Mouse (Mus musculus) heart, postnatal 25 days (tissue): ENCODE results near the gene Nme1. TPM values are rescaled to one million over a fixed set of nuclear protein-coding genes. Genes with fewer than 3 reads are reported as not detected.
A peak's percentile ranks its signal among the peaks of the same experiment; 100 is the strongest.

ENCODE experiments used
- DNase-seq: peaks from one replicate; pipeline ENCODE4 v3.0.0; 2022; ENCODE audit warnings: low spot score
- intact Hi-C: fragments of 180-260 bp; cut with DNase I; formaldehyde crosslinking; loops from one replicate; pipeline ENCODE4 v1.15.1; 2025
- total RNA-seq, 2 experiments: library from RNA; stranded (reverse); gene quantifications; 2 replicates each; pipeline ENCODE4 v1.2.3; 2021

Gene Nme1
- total RNA-seq, result 10 to 100 TPM; 12.9 to 15.5 TPM

GRCm38 (mm10) chr11:93968005-93968847 is at the start of gene Nme1, which contains the start of gene Gm20390:
Gene Nme1, minus strand, starts transcription at chr11:93968521.
Gene Gm20390, minus strand, starts transcription at chr11:93968293.
- peak; percentile 91 for DNase-seq
- intact Hi-C loops, result loop anchor here (1.0 to 5.0 kb wide), 3 partner anchors 27 to 118 kb away; no protein-coding TSS in a partner anchor

- DNase-seq, result no peak
- intact Hi-C loops, result no loop called here
These were observed 35.0 kb upstream of the Nme1 start for GRCm38 (mm10) chr11:94003346-94003745.

DNA sequence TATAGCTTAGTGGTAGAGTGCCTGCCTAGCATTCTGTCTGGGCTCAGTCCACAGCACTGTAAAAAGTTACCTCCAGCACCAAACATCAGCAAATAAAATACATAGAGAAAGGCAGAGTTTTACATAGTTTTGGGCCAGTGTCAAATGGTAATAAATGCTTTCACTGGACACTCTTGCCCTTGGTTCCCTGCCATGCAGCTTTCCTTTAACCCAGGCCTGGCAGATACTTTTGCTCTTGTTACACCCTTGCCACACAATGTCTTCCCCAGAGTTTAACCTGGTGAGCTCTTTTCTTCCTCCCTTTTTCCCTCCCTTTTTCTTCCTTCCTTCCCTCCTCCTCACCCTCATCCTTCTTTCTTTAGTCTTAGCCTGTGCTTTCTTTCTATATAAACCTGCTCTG is 31.0 kb upstream of the Nme1 start:
- no peak for DNase-seq
- intact Hi-C loops, result loop anchor here (5.0 kb wide), 1 partner anchor 42 kb away; the partner anchor contains the start of gene Nme2

- intact Hi-C loops, result loop anchor here (5.0 kb wide), 1 partner anchor 40 kb away; the partner anchor contains the start of gene Nme2
- peak; percentile 7 for DNase-seq
These were observed 28.9 kb upstream of the Nme1 start for GRCm38 (mm10) chr11:93997141-93997775.

DNA sequence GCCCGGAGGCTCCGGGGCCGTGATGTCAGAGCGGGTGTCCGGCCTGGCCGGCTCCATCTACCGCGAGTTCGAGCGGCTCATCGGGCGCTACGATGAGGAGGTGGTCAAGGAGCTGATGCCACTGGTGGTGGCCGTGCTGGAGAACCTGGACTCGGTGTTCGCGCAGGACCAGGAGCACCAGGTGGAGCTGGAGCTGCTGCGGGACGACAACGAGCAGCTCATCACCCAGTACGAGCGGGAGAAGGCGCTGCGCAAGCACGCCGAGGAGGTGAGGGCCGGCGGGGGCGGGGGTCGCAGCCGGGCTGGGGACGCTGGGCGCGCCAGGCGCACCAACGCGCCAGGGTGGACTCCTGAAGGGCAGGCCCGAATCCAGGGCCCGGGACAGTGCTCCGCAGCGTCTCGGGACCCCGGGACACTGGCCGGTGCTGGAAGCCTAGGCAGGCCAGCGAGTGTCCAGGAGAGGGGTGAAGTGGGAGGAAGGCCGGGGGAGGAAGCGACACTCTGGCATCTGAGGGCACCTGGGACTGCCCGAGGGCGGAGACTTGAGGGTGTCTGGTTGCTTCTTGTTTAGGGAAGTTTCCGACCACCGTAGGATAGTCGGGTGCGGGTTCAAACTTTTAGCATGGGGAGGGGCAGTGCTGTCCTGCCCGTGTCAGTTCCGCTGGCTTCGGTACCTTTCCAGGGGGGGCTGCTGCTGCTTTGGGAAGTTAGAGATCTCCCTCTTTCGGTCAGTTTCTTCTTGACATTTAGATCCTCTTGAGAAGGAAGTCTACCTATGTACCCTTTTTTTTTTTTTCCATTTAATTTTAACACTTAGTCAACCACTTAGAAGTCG is 28.2 kb upstream of the Nme1 start:
- intact Hi-C loops, result loop anchor here (5.0 kb wide), 1 partner anchor 39 kb away; the partner anchor contains the start of gene Nme2

GRCm38 (mm10) chr11:93995720-93996305 is 27.5 kb upstream of the Nme1 start, which contains the start of gene Spag9:
Gene Spag9, plus strand, starts transcription at chr11:93996091.
- intact Hi-C loops, result loop anchor here (2.0 to 5.0 kb wide), 2 partner anchors 27 to 39 kb away; partner anchors contain the start of genes Gm20390, Nme1 and Nme2
- peak; percentile 93 for DNase-seq

More for the DNA sequence above, 28.2 kb upstream of the Nme1 start:
- DNase-seq, result peak; percentile 32

- DNase-seq, result peak; percentile 89
- intact Hi-C loops, result loop anchor here (2.0 to 5.0 kb wide), 2 partner anchors 26 to 38 kb away; partner anchors contain the start of genes Gm20390, Nme1 and Nme2
These were observed 26.9 kb upstream of the Nme1 start for GRCm38 (mm10) chr11:93995111-93995719.

DNA sequence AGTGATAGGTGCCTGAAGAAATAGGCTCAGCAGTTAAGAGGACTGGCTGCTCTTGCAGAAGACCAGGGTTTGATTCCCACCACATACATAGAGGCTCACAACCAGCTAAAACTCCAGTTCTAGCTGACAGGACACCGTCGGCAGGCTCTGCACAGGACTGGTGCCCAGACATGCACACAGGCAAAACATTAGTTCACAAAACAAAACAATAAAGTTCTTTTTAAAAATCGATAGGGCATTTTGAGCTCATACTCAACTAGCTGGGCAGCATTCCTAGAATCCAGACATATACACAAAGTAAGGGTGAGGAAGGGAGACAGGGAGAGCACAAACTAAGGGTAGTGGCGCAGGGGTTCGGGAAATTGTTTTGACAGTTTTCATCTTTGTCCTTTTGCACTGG is 26.2 kb upstream of the Nme1 start:
- intact Hi-C loops, result loop anchor here (2.0 kb wide), 1 partner anchor 26 kb away; the partner anchor contains the start of genes Gm20390 and Nme1
- DNase-seq, result no peak

- intact Hi-C loops, result no loop called here
- no peak for DNase-seq
These were observed 20.2 kb upstream of the Nme1 start for GRCm38 (mm10) chr11:93988328-93989062.

GRCm38 (mm10) chr11:93987625-93988327 is 19.5 kb upstream of the Nme1 start:
- intact Hi-C loops, result loop anchor here (1.0 kb wide), 1 partner anchor 18 kb away; no protein-coding TSS in a partner anchor
- DNase-seq, result peak; percentile 39

GRCm38 (mm10) chr11:93987026-93987425 is 18.7 kb upstream of the Nme1 start:
- intact Hi-C loops, result loop anchor here (1.0 kb wide), 1 partner anchor 18 kb away; no protein-coding TSS in a partner anchor
- no peak for DNase-seq

DNA sequence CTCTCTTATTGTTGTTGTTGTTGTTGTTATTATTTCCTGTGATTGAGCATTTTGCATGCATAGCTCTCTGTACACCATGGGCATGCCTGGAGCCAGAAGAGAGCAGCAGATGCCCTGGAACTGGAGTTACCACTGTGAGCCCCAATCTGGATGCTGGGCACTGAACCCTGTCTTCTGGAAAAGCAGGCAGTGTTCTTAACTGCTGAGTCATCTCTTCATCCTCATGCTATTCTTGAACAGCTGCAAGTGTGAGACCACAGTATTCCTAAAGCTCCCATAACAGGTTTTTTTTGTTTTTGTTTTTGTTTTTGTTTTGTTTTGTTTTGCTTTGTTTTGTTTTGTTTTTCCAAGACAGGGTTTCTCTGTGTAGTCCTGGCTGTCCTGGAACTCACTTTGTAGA is 18.0 kb upstream of the Nme1 start:
- no peak for DNase-seq
- intact Hi-C loops, result no loop called here

- intact Hi-C loops, result no loop called here
These were observed 16.9 kb upstream of the Nme1 start for GRCm38 (mm10) chr11:93985265-93985664.

DNA sequence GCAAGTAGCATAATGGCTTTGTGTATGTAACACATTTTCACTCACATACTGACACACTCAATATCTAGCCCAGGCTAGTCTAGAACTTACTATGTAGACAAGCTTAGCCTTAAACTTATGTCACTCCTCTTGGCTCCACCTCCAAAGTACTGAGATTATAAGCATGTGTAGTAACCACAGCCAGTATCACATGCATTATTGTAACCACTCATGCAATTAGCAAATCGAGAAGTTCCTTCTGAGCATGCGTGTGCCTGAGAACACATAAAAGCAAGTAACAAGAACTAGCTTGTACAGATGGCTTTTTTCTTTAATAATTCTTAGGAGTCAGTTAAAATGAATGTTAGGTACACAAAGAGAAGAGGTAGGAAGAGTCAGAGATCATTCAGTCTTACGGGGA is 16.3 kb upstream of the Nme1 start:
- intact Hi-C loops, result no loop called here
- no peak for DNase-seq

More at GRCm38 (mm10) chr11:93985265-93985664, 16.9 kb upstream of the Nme1 start:
- DNase-seq, result no peak

GRCm38 (mm10) chr11:93979502-93980049 is 11.3 kb upstream of the Nme1 start:
- intact Hi-C loops, result no loop called here

DNA sequence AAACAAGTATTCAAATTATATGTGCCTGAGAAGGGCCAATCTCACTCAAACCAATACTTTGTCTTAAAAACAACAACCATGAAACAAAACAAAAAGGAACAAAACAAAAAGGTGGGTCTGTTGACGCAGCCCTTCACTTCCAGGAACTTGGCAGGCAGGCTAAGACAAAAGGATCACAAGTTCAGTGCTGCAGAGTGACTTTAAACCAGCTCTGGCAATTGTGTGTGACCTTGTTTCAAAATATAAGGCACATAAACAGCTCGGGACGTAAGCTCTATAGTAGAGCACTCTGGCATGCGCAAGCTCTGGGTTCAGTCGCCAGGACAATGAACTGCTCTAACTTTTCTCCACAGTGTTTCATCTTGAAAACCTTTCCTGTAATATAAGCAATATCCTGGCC is 4.6 kb upstream of the Nme1 start:
- DNase-seq, result no peak
- intact Hi-C loops, result no loop called here

More at GRCm38 (mm10) chr11:93979502-93980049, 11.3 kb upstream of the Nme1 start:
- DNase-seq, result no peak

- DNase-seq, result no peak
- intact Hi-C loops, result loop anchor here (1.0 to 5.0 kb wide), 3 partner anchors 18 to 73 kb away; no protein-coding TSS in a partner anchor
These were observed 1.5 kb upstream of the Nme1 start for GRCm38 (mm10) chr11:93969799-93970198.
